Mouse (Mus musculus): ENCODE measurements around the gene Osbpl2.

- TF ChIP-seq CTCF (IDR thresholded peaks at IDR 0.05; ENCODE audit: borderline replicate concordance, insufficient read depth, low read depth, low read length), result no peak
- peak; percentile 34; the same call in 1 of the 2 replicates for TF ChIP-seq POLR2A (IDR thresholded peaks at IDR 0.05; ENCODE audit: borderline replicate concordance, insufficient read depth, low read length)
These were observed 15.0 kb upstream of the Osbpl2 start, which contains the start of gene Hrh3 for GRCm38 (mm10) chr2:180103978-180104658.

Measured in cerebellum, adult 2 months (tissue).